Mouse (Mus musculus) megakaryocyte, embryonic 14.5 days (primary cell): ENCODE measurements around the gene Phyhipl. TPM values are rescaled to one million over a fixed set of nuclear protein-coding genes. Genes with fewer than 3 reads are reported as not detected.

Experiments
- H3K27me3 ChIP-seq: replicated peaks from 2 replicates; pipeline ENCODE3; 2012; ENCODE audit warnings: inconsistent platforms
- H3K36me3 ChIP-seq: replicated peaks from 2 replicates; pipeline ENCODE3; 2012; ENCODE audit warnings: low read length, inconsistent platforms, mixed read lengths
- H3K4me1 ChIP-seq: 2 replicates; pipeline ENCODE4 v1.6.1; 2012; ENCODE audit warnings: inconsistent platforms
- H3K4me3 ChIP-seq: replicated peaks from 2 replicates; pipeline ENCODE3; 2012; ENCODE audit warnings: moderate library complexity, mild to moderate bottlenecking, inconsistent platforms
- H3K9me3 ChIP-seq: 2 replicates; pipeline ENCODE4 v1.6.1; 2012; ENCODE audit warnings: inconsistent platforms
- FLI1 ChIP-seq: IDR thresholded peaks from 2 replicates; pipeline ENCODE4 v1.6.1; 2012; ENCODE audit warnings: low read length, inconsistent platforms, mixed read lengths
- GATA1 ChIP-seq: IDR thresholded peaks from 3 replicates; pipeline ENCODE4 v1.6.1; 2012; ENCODE audit warnings: mixed read lengths, low read length, inconsistent platforms, borderline replicate concordance
- polyA plus RNA-seq: library from polyadenylated mRNA; stranded (reverse); fragments of >175 nt; gene quantifications from 2 replicates; pipeline ENCODE4 v1.2.3, GENCODE M21; 2012; ENCODE audit warnings: low replicate concordance; ENCODE audit not compliant: insufficient read depth

Phyhipl gene
- polyA plus RNA-seq, 1 experiment, result not detected

DNA sequence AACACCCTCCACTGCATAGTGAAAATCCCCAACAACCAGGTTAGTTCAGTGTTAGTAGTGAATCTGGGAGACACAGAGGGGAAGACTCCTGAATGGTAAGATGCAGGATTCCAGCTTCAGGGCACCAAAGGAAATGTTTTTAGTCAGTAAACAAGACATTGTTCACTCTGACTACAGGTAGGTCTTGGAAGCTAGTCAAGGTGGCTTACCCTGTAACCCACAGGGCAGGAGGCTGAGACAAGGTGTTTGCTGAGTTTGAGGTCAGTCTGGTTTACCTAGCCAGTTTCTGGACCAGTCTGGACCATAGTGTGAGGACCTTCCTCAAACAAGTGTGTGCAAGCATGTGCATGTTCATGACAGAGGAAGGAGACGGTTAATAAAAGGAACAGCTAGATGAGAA, 22.2 kb upstream of the Phyhipl start:
- H3K9me3 ChIP-seq, result peaks cover 59% of the 10 kb centered on the region
- no peak overlapping the region for H3K4me3 ChIP-seq
- H3K36me3 ChIP-seq, result no peaks in the 10 kb centered on the region
- H3K27me3 ChIP-seq, result no peaks in the 10 kb centered on the region
- TF ChIP-seq GATA1, result no peak
- no peaks in the 10 kb centered on the region for H3K4me1 ChIP-seq

DNA sequence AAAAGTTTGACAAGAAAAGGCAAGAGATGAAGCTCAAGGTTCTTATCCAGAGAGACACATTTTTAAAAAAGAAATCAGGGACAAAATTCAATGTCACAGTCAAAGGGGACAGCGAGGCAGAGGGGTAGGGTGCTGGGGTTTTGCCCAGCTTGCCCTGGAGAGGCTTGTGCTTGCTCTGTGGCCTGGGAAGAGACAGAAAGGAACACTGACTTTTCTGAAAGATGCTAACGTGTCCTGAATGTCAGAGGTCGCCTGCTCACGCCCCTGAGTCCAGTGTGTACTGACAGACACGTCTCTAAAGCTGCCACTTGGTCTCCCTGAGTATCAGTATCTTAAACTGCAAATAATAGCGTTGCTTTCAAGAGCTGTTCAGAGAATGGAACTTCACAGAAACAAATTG, 507 bp upstream of the Phyhipl start:
- TF ChIP-seq GATA1, result no peak
- no peak for TF ChIP-seq FLI1
- H3K9me3 ChIP-seq, result peaks cover 42% of the 10 kb centered on the region
- H3K27me3 ChIP-seq, result no peaks in the 10 kb centered on the region

DNA sequence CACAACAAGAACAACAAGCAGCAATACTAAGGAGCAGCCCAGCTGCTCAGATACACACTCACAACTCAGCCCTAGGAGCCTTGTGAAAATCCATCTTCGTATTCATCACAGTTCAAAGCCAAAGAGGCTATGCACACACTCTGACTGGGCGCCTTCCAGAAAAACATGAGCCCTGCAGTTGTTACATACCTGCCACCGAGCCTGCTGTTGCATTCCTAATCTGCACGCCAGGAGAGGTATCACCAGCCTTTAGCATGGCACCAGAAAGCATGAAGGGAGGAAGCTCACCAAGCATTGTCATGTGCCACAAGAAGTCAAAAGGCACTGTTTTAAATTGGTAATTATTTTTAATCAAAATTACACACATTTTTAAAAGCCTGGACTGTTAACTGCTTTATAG, 1.1 kb downstream of the Phyhipl start:
- no peaks in the 10 kb centered on the region for H3K27me3 ChIP-seq
- H3K36me3 ChIP-seq, result no peaks in the 10 kb centered on the region
- TF ChIP-seq GATA1 (no peak), FLI1 (no peak)
- peaks cover 32% of the 10 kb centered on the region for H3K9me3 ChIP-seq
- H3K4me3 ChIP-seq, result no peak overlapping the region
- no peaks in the 10 kb centered on the region for H3K4me1 ChIP-seq

More for the DNA sequence above, 507 bp upstream of the Phyhipl start:
- Histone ChIP-seq H3K4me1 (no peaks in the 10 kb centered on the region), H3K36me3 (no peaks in the 10 kb centered on the region), H3K4me3 (no peak overlapping the region)

DNA sequence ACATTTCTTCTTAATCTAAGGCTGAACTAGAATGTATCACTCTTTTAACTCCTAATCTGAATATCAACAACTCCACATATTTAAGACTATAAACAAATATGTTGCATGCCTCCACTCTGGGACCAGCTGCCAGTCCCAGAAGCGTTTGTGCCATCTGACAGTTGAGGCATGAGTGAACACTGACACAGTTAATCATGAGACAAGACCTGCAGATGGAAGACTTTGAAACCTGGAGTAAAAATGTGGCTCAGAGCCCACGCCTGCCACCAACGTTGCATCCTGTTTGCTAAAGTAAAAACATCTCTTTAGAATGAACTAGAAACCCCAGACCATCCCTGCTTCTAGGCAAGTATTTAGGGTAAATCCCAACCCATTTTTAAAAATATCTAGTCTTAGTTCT, 1.6 kb downstream of the Phyhipl start:
- H3K9me3 ChIP-seq, result peaks cover 32% of the 10 kb centered on the region
- no peaks in the 10 kb centered on the region for H3K36me3 ChIP-seq
- H3K27me3 ChIP-seq, result no peaks in the 10 kb centered on the region
- TF ChIP-seq FLI1 (no peak), GATA1 (no peak)
- H3K4me3 ChIP-seq, result no peak overlapping the region
- H3K4me1 ChIP-seq, result no peaks in the 10 kb centered on the region

DNA sequence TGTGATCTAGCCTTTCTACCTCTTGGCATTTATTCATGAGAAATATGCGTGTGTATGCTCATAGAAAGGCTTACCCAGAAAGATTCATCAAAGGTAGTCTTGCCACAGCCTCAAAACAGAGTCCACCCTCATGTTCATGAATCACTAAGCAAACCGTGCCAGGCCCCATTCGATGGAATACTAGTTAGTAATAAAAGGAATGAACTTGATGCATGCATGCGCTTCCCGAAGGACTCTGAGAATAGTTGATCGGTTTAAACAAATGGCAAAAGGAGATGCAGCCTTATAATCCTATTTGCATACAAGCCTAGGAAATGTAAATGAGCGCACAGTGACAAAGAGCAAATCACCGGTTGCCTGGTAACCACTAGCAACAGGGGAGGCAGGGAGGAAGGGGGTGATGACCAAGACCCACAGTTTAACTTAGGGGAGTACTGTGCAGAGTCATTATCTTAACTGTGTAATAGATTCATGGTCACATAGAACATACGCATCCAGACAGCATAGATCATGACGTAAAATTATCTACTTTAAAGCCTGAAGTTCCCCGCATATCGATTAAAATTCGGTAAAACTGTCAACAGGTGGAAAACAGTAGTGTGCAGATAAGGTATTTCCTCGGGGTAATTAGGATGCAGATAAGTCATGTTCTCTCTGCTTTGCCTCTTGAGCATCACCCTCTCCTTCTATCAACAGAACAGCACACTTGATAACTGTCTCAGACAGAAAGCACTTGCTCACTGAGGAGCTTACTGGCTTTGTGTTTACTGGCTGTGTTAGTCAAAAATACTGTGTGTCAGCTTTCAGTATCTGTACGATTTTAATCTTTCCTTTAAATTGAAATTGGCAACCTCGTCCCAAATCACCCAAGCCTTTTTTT, 3.8 kb downstream of the Phyhipl start:
- no peaks in the 10 kb centered on the region for H3K27me3 ChIP-seq
- no peak for TF ChIP-seq GATA1
- no peak for TF ChIP-seq FLI1
- H3K36me3 ChIP-seq, result no peaks in the 10 kb centered on the region
- H3K9me3 ChIP-seq, result peaks cover 36% of the 10 kb centered on the region
- no peaks in the 10 kb centered on the region for H3K4me1 ChIP-seq
- H3K4me3 ChIP-seq, result no peak overlapping the region

DNA sequence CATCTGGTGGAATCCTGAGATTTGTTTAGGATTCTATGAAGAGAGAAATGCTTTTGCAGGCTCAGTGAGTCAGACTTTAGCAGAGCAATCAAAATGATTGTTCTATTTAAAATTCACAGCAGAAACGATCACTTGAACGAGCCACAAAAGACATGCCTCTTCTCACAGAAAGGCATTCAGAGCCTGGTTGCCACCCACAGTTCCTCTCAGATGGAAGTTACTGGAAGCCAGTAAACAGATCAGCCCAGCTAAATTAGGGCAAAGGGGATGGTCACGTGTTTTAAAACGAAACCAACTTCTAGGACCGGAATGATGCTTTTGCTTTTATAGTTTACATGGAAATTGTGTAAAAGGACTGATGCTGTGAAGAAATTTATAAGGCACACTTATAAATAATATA, 6.9 kb downstream of the Phyhipl start:
- Histone ChIP-seq H3K9me3 (peaks cover 22% of the 10 kb centered on the region), H3K4me3 (no peak overlapping the region), H3K36me3 (no peaks in the 10 kb centered on the region), H3K4me1 (no peaks in the 10 kb centered on the region), H3K27me3 (no peaks in the 10 kb centered on the region)
- TF ChIP-seq FLI1, result no peak
- no peak for TF ChIP-seq GATA1

DNA sequence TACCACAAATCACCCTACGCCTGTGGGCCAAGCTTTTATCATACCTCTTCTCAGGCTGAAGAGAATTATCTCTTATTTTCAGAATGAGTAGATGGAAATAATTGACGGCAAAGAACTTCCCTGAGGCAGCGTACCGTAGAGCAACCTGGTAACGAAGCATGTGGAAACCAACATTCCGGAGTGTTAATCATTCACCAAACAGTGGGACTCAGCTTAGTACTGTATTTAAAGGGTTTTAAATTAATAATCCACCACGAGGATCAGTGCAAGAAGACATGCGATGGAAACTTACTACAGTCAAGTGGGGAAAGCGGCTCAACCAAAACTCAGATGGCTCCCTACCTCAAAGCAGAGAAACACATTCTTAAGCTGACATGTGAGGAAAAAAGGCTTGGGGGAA, 12.6 kb downstream of the Phyhipl start:
- Histone ChIP-seq H3K9me3 (peaks cover 39% of the 10 kb centered on the region), H3K4me3 (no peak overlapping the region), H3K36me3 (no peaks in the 10 kb centered on the region), H3K4me1 (no peaks in the 10 kb centered on the region), H3K27me3 (no peaks in the 10 kb centered on the region)
- TF ChIP-seq GATA1 (no peak), FLI1 (no peak)

DNA sequence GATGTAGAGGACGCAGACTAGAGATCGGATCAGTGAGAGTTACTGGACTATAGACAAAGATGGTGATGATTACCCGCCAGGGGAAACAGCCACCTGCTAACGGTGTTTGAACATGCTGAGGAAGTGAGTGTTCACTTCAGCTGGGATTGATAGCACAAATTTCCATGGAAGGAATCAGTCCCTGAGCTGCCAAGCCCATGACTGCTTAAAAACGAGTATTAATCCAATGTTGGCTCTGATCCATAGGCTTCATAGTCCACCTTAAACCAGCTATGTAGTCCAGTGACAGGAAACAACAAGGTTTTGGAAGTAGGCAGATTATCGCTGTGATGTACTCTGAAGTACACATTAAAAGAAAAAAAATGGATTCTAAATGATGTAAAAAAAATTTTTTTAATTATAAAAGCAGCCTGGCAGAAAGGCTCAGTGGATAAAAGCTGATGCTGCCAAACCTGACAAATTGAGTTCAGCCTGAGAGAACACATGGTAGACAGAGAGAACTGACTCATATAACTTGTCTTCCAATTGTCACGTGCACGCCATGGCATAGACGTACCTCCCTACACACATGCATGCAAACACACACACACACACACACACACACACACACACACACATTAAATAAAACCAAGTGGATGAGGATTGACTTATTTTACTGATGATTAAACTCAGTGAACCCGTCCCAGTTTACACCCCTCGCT, 14.7 kb downstream of the Phyhipl start:
- Histone ChIP-seq H3K36me3 (no peaks in the 10 kb centered on the region), H3K9me3 (peaks cover 32% of the 10 kb centered on the region), H3K4me3 (no peak overlapping the region), H3K27me3 (no peaks in the 10 kb centered on the region), H3K4me1 (no peaks in the 10 kb centered on the region)
- no peak for TF ChIP-seq GATA1
- no peak for TF ChIP-seq FLI1

DNA sequence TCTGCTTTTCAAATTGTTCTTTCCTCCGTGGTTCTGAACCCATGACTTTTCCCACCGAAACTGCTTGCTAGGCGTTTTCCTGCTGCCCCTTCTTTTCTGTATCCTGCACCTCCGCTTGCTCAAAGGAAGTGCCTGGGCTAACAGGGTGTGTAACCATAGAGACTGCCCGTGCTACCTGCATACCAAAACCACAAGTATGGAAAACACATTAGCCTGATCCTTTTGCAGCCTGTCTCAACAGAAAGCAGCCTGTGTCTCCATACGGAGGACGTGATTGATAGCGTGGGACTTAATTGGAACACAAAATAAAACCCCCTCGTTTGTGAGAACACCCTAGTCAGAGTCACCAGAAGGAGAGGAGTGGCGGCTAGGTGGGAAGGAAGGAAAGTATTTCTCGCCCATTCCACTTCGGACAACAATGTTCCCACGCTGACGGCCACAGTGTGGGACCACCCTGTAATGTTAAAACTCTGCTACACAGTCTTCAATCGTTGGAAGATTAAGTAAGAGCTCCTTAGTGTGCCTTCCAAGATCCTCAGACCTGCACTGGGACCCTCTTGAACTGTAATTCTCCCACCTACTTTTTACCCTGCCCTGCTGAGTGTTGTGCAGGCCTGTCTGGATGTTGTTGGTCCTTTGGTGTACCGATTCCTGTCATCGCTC, 15.6 kb downstream of the Phyhipl start:
- peaks cover 32% of the 10 kb centered on the region for H3K9me3 ChIP-seq
- no peaks in the 10 kb centered on the region for H3K36me3 ChIP-seq
- TF ChIP-seq FLI1, result no peak
- TF ChIP-seq GATA1, result no peak
- H3K4me3 ChIP-seq, result no peak overlapping the region
- H3K27me3 ChIP-seq, result no peaks in the 10 kb centered on the region
- no peaks in the 10 kb centered on the region for H3K4me1 ChIP-seq
